Mouse (Mus musculus) myocyte (in vitro differentiated cells): ENCODE measurements around the gene Mia. TPM values are rescaled to one million over a fixed set of nuclear protein-coding genes. Genes with fewer than 3 reads are reported as not detected.

ENCODE experiments used
- H3K27me3 ChIP-seq: one replicate; pipeline ENCODE4 v1.6.1; 2011; ENCODE audit not compliant: control insufficient read depth, insufficient read depth, insufficient read length
- H3K36me3 ChIP-seq: one replicate; pipeline ENCODE4 v1.6.1; 2011; ENCODE audit not compliant: control insufficient read depth, insufficient read depth
- H3K4me2 ChIP-seq: one replicate; pipeline ENCODE4 v1.6.1; 2011; ENCODE audit warnings: low read depth, control low read depth
- H3K4me3 ChIP-seq: one replicate; pipeline ENCODE4 v1.5.1; 2011; ENCODE audit warnings: mild to moderate bottlenecking, control low read depth, moderate library complexity
- H3K79me2 ChIP-seq: one replicate; pipeline ENCODE4 v1.6.1; 2011; ENCODE audit not compliant: control insufficient read depth, insufficient read depth
- H3ac ChIP-seq: one replicate; pipeline ENCODE4 v1.6.1; 2011; ENCODE audit not compliant: control insufficient read depth, insufficient read length
- CEBPB ChIP-seq: IDR thresholded peaks from 2 replicates; pipeline ENCODE4 v1.6.1; 2011; ENCODE audit warnings: mild to moderate bottlenecking, moderate library complexity; ENCODE audit not compliant: poor library complexity, insufficient read depth, severe bottlenecking
- E2F4 ChIP-seq: IDR thresholded peaks from one replicate; pipeline ENCODE4 v1.6.1; 2011; ENCODE audit warnings: mild to moderate bottlenecking, control low read depth, moderate library complexity; ENCODE audit not compliant: insufficient read depth
- MAX ChIP-seq: IDR thresholded peaks from one replicate; pipeline ENCODE4 v1.6.1; 2011; ENCODE audit warnings: low read depth, mild to moderate bottlenecking, control low read depth
- MYOD1 ChIP-seq, 3 experiments: IDR thresholded peaks; one replicate each; pipeline ENCODE4 v1.6.1; 2011; ENCODE audit warnings: control low read depth in 2 of 3, low read depth in 2 of 3, mild to moderate bottlenecking in 2 of 3, moderate library complexity in 1 of 3; ENCODE audit not compliant: insufficient read length in 2 of 3, control insufficient read depth in 1 of 3
- MYOG ChIP-seq, 3 experiments: IDR thresholded peaks; one replicate each; pipeline ENCODE4 v1.6.1; 2011; ENCODE audit warnings: control low read depth in 2 of 3, low read depth in 2 of 3, mild to moderate bottlenecking in 2 of 3; ENCODE audit not compliant: insufficient read length in 2 of 3, control insufficient read depth in 1 of 3, insufficient read depth in 1 of 3
- POLR2A ChIP-seq: IDR thresholded peaks from one replicate; pipeline ENCODE4 v1.6.1; 2011; ENCODE audit warnings: low read depth, mild to moderate bottlenecking, control low read depth, moderate library complexity; ENCODE audit not compliant: insufficient read length
- POLR2AphosphoS2 ChIP-seq: IDR thresholded peaks from one replicate; pipeline ENCODE4 v1.6.1; 2011; ENCODE audit warnings: low read depth, control low read depth; ENCODE audit not compliant: insufficient read length
- REST ChIP-seq: IDR thresholded peaks from one replicate; pipeline ENCODE4 v1.6.1; 2011; ENCODE audit warnings: mild to moderate bottlenecking, control low read depth, moderate library complexity; ENCODE audit not compliant: insufficient read depth, insufficient read length
- SRF ChIP-seq: IDR thresholded peaks from one replicate; pipeline ENCODE4 v1.6.1; 2011; ENCODE audit warnings: low read depth; ENCODE audit not compliant: control insufficient read depth, insufficient read length
- TCF12 ChIP-seq: IDR thresholded peaks from one replicate; pipeline ENCODE4 v1.6.1; 2011; ENCODE audit warnings: mild to moderate bottlenecking, control low read depth; ENCODE audit not compliant: poor library complexity, insufficient read depth, severe bottlenecking
- TCF3 ChIP-seq: IDR thresholded peaks from one replicate; pipeline ENCODE4 v1.6.1; 2011; ENCODE audit warnings: low read depth, control low read depth; ENCODE audit not compliant: insufficient read length
- USF1 ChIP-seq: IDR thresholded peaks from one replicate; pipeline ENCODE4 v1.6.1; 2011; ENCODE audit warnings: low read depth, mild to moderate bottlenecking, control low read depth, moderate library complexity
- polyA plus RNA-seq: library from polyadenylated mRNA; unstranded; fragments of >200 nt; fragmentation: generic; extraction: Trizol; gene quantifications from one replicate; pipeline ENCODE4 v1.2.1, GENCODE M21; 2012; ENCODE audit warnings: missing spikeins

The Mia gene
- polyA plus RNA-seq, 1 experiment = 0.13 TPM

GRCm38 (mm10) chr7:27189271-27189931 lies 8.4 kb upstream of the Mia start:
- Histone ChIP-seq H3K27me3 (no peaks in the 10 kb centered on the region), H3K79me2 (peaks cover 27% of the 10 kb centered on the region), H3ac (no peak overlapping the region), H3K4me3 (no peak overlapping the region), H3K4me2 (no peak overlapping the region), H3K36me3 (peaks cover 43% of the 10 kb centered on the region)
- TF ChIP-seq REST = no peak

DNA sequence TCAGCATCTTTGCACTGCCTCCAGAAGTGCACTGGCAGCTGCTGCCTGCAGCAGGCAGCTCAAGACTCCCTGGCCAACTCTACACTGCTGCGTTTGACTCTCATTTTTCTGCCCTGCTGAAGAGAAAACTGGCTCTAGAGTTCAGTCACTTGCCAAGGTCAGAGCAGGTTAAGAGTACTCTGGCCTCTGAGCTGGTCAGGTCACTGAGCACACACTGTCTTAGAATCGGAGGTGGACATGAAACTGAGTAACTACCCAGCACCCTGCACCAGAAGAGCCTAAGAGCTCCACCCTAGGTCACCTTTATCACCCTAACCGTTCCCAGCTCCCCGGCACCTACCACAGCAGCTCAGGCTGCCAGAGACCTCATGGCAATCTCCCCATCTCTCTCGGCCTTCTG lies 5.0 kb upstream of the Mia start:
- H3K27me3 ChIP-seq = no peaks in the 10 kb centered on the region
- H3K36me3 ChIP-seq = peaks cover 23% of the 10 kb centered on the region
- H3K79me2 ChIP-seq = no peaks in the 10 kb centered on the region
- H3K4me3 ChIP-seq = no peak overlapping the region
- H3K4me2 ChIP-seq = no peak overlapping the region
- H3ac ChIP-seq = no peak overlapping the region
- TF ChIP-seq CEBPB = no peak
- TF ChIP-seq REST = no peak
- TF ChIP-seq MYOD1 (IDR thresholded peaks at IDR 0.05; ENCODE audit: control insufficient read depth in 1 of 3, insufficient read length in 2 of 3, low read depth in 2 of 3) = no peak
- TF ChIP-seq MAX = no peak
- TF ChIP-seq SRF = no peak
- no peak for TF ChIP-seq POLR2AphosphoS2
- TF ChIP-seq MYOG (IDR thresholded peaks at IDR 0.05; ENCODE audit: control insufficient read depth in 1 of 3, insufficient read depth in 1 of 3, insufficient read length in 2 of 3, low read depth in 2 of 3) = no peak
- no peak for TF ChIP-seq POLR2A
- no peak for TF ChIP-seq TCF3
- TF ChIP-seq E2F4 = no peak
- TF ChIP-seq USF1 = no peak
- TF ChIP-seq TCF12 = no peak

DNA sequence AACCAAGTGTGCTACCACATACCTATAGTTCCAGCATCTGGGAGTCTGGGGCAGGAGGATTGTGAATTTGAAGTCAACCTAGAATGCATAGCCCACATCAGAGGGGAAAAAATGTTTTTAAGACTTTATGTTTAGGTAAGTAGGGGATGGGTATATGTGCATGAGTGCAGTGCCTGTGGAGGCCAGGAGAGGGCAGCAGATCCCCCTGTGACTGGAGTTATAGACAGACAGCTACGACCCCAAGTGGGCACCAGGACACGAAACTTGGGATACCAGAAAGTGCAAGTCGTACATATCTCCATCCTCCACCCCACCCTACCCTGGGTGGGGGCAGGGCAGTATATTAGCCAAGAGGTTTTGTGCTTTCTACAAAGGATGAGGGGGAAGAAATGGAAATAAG lies 4.0 kb upstream of the Mia start:
- H3K79me2 ChIP-seq = no peaks in the 10 kb centered on the region
- H3ac ChIP-seq = no peak overlapping the region
- H3K36me3 ChIP-seq = peaks cover 14% of the 10 kb centered on the region
- H3K4me2 ChIP-seq = no peak overlapping the region
- no peak for TF ChIP-seq MAX
- TF ChIP-seq E2F4 = no peak
- no peak for TF ChIP-seq TCF3
- no peak for TF ChIP-seq SRF
- no peak for TF ChIP-seq REST
- no peak for TF ChIP-seq POLR2A
- no peak for TF ChIP-seq CEBPB
- TF ChIP-seq USF1 = no peak
- TF ChIP-seq MYOD1 (IDR thresholded peaks at IDR 0.05; ENCODE audit: control insufficient read depth in 1 of 3, insufficient read length in 2 of 3, low read depth in 2 of 3) = no peak
- no peak for TF ChIP-seq POLR2AphosphoS2
- TF ChIP-seq MYOG (IDR thresholded peaks at IDR 0.05; ENCODE audit: control insufficient read depth in 1 of 3, insufficient read depth in 1 of 3, insufficient read length in 2 of 3, low read depth in 2 of 3) = no peak
- no peak for TF ChIP-seq TCF12
- H3K27me3 ChIP-seq = no peaks in the 10 kb centered on the region
- no peak overlapping the region for H3K4me3 ChIP-seq

DNA sequence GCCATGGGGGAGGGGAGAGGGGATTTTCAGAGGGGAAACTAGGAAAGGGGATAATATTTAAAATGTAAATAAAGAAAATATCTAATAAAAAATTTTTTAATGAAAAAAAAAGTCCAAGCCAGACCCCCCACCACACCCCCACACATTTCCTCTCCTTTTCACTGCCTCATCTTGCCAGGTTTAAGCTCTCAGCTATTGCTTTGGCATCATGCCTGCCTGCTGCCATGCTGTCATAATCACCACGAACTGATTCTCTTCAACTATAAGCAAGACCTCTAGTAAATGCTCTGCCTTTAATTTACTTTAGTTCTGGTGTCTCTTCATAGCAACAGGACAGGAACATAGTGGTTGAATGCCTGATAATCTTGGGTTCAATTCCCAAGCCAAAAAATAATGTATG lies 1.5 kb upstream of the Mia start:
- TF ChIP-seq TCF12 (no peak), REST (no peak), MYOD1 (IDR thresholded peaks at IDR 0.05; ENCODE audit: control insufficient read depth in 1 of 3, insufficient read length in 2 of 3, low read depth in 2 of 3) (no peak), POLR2A (no peak), POLR2AphosphoS2 (no peak), TCF3 (no peak), MYOG (IDR thresholded peaks at IDR 0.05; ENCODE audit: control insufficient read depth in 1 of 3, insufficient read depth in 1 of 3, insufficient read length in 2 of 3, low read depth in 2 of 3) (no peak), SRF (no peak), USF1 (no peak), CEBPB (no peak), E2F4 (no peak), MAX (no peak)
- no peaks in the 10 kb centered on the region for H3K27me3 ChIP-seq

GRCm38 (mm10) chr7:27180036-27180435 lies 921 bp downstream of the Mia start:
- Histone ChIP-seq H3ac (no peak overlapping the region), H3K36me3 (peaks cover 8% of the 10 kb centered on the region), H3K79me2 (peaks cover 7% of the 10 kb centered on the region), H3K4me3 (no peak overlapping the region), H3K4me2 (no peak overlapping the region), H3K27me3 (no peaks in the 10 kb centered on the region)
- TF ChIP-seq E2F4 = no peak
- TF ChIP-seq SRF = no peak

More for the DNA sequence above, 1.5 kb upstream of the Mia start:
- Histone ChIP-seq H3K4me3 (no peak overlapping the region), H3K36me3 (peaks cover 7% of the 10 kb centered on the region), H3K4me2 (no peak overlapping the region), H3K79me2 (peaks cover 2% of the 10 kb centered on the region), H3ac (no peak overlapping the region)
